Mouse (Mus musculus): ENCODE measurements around the gene Gm49354. TPM values are rescaled to one million over a fixed set of nuclear protein-coding genes. Genes with fewer than 3 reads are reported as not detected.

Gene Gm49354
- 8.0 and 26.4 TPM in 2 replicates for polyA plus RNA-seq (2012; ENCODE audit: insufficient read depth, low replicate concordance)

- Histone ChIP-seq H3K36me3 (replicated peaks; ENCODE audit: low read length) (peaks cover 99% of the 10 kb centered on the region), H3K27me3 (replicated peaks) (no peaks in the 10 kb centered on the region), H3K4me1 (peaks cover 17% of the 10 kb centered on the region), H3K4me3 (replicated peaks) (no peak within 1 kb of the TSS), H3K9me3 (no peaks in the 10 kb centered on the region)
- TF ChIP-seq FLI1 (IDR thresholded peaks at IDR 0.05; ENCODE audit: low read length) (no peak), GATA1 (IDR thresholded peaks at IDR 0.05; ENCODE audit: borderline replicate concordance, low read length) (no peak)
These were observed at the start of gene Gm49354 for GRCm38 (mm10) chr13:59782145-59782544. Gene Gm49354, minus strand, starts transcription at chr13:59782245.

GRCm38 (mm10) chr13:59825966-59826365, 43.9 kb upstream of the Gm49354 start:
- H3K4me3 ChIP-seq (replicated peaks): no peak overlapping the region
- no peaks in the 10 kb centered on the region for H3K27me3 ChIP-seq (replicated peaks)
- peaks cover 50% of the 10 kb centered on the region for H3K4me1 ChIP-seq
- H3K36me3 ChIP-seq (replicated peaks; ENCODE audit: low read length): peaks cover 7% of the 10 kb centered on the region
- TF ChIP-seq FLI1 (IDR thresholded peaks at IDR 0.05; ENCODE audit: low read length) (no peak), GATA1 (IDR thresholded peaks at IDR 0.05; ENCODE audit: borderline replicate concordance, low read length) (no peak)
- no peaks in the 10 kb centered on the region for H3K9me3 ChIP-seq

GRCm38 (mm10) chr13:59822507-59823462, 40.7 kb upstream of the Gm49354 start, which contains the start of gene Tut7:
Gene Tut7, minus strand, starts transcription at chr13:59823147.
- TF ChIP-seq GATA1 (IDR thresholded peaks at IDR 0.05; ENCODE audit: borderline replicate concordance, low read length) (no peak), FLI1 (IDR thresholded peaks at IDR 0.05; ENCODE audit: low read length) (peak; percentile 100)
- Histone ChIP-seq H3K4me3 (replicated peaks) (peak within 1 kb of the TSS; percentile 95), H3K36me3 (replicated peaks; ENCODE audit: low read length) (peaks cover 38% of the 10 kb centered on the region), H3K4me1 (peaks cover 77% of the 10 kb centered on the region), H3K27me3 (replicated peaks) (no peaks in the 10 kb centered on the region), H3K9me3 (no peaks in the 10 kb centered on the region)

- Histone ChIP-seq H3K4me1 (peaks cover 77% of the 10 kb centered on the region), H3K36me3 (replicated peaks; ENCODE audit: low read length) (peaks cover 57% of the 10 kb centered on the region)
These were observed 38.8 kb upstream of the Gm49354 start for GRCm38 (mm10) chr13:59820836-59821235.

GRCm38 (mm10) chr13:59820114-59820513, 38.1 kb upstream of the Gm49354 start:
- Histone ChIP-seq H3K4me3 (replicated peaks) (peak overlapping the region; percentile 95), H3K27me3 (replicated peaks) (no peaks in the 10 kb centered on the region), H3K4me1 (peaks cover 79% of the 10 kb centered on the region), H3K36me3 (replicated peaks; ENCODE audit: low read length) (peaks cover 64% of the 10 kb centered on the region), H3K9me3 (no peaks in the 10 kb centered on the region)
- TF ChIP-seq FLI1 (IDR thresholded peaks at IDR 0.05; ENCODE audit: low read length) (no peak), GATA1 (IDR thresholded peaks at IDR 0.05; ENCODE audit: borderline replicate concordance, low read length) (no peak)

More at GRCm38 (mm10) chr13:59820836-59821235, 38.8 kb upstream of the Gm49354 start:
- Histone ChIP-seq H3K4me3 (replicated peaks) (peak overlapping the region; percentile 95), H3K27me3 (replicated peaks) (no peaks in the 10 kb centered on the region), H3K9me3 (no peaks in the 10 kb centered on the region)
- TF ChIP-seq GATA1 (IDR thresholded peaks at IDR 0.05; ENCODE audit: borderline replicate concordance, low read length) (no peak), FLI1 (IDR thresholded peaks at IDR 0.05; ENCODE audit: low read length) (no peak)

- Histone ChIP-seq H3K36me3 (replicated peaks; ENCODE audit: low read length) (peaks cover 89% of the 10 kb centered on the region), H3K27me3 (replicated peaks) (no peaks in the 10 kb centered on the region), H3K9me3 (no peaks in the 10 kb centered on the region), H3K4me1 (peaks cover 83% of the 10 kb centered on the region), H3K4me3 (replicated peaks) (peak overlapping the region; percentile 16)
- TF ChIP-seq GATA1 (IDR thresholded peaks at IDR 0.05; ENCODE audit: borderline replicate concordance, low read length): no peak
- no peak for TF ChIP-seq FLI1 (IDR thresholded peaks at IDR 0.05; ENCODE audit: low read length)
These were observed 35.3 kb upstream of the Gm49354 start for GRCm38 (mm10) chr13:59817352-59817751.

- Histone ChIP-seq H3K9me3 (no peaks in the 10 kb centered on the region), H3K27me3 (replicated peaks) (no peaks in the 10 kb centered on the region), H3K36me3 (replicated peaks; ENCODE audit: low read length) (peaks cover 97% of the 10 kb centered on the region), H3K4me3 (replicated peaks) (no peak overlapping the region), H3K4me1 (peaks cover 59% of the 10 kb centered on the region)
- no peak for TF ChIP-seq GATA1 (IDR thresholded peaks at IDR 0.05; ENCODE audit: borderline replicate concordance, low read length)
- TF ChIP-seq FLI1 (IDR thresholded peaks at IDR 0.05; ENCODE audit: low read length): no peak
These were observed 32.1 kb upstream of the Gm49354 start for GRCm38 (mm10) chr13:59814109-59814591.

GRCm38 (mm10) chr13:59811581-59811980, 29.5 kb upstream of the Gm49354 start:
- peaks cover 34% of the 10 kb centered on the region for H3K4me1 ChIP-seq
- TF ChIP-seq FLI1 (IDR thresholded peaks at IDR 0.05; ENCODE audit: low read length): no peak
- TF ChIP-seq GATA1 (IDR thresholded peaks at IDR 0.05; ENCODE audit: borderline replicate concordance, low read length): no peak
- no peaks in the 10 kb centered on the region for H3K9me3 ChIP-seq
- H3K27me3 ChIP-seq (replicated peaks): no peaks in the 10 kb centered on the region
- no peak overlapping the region for H3K4me3 ChIP-seq (replicated peaks)
- peaks cover 98% of the 10 kb centered on the region for H3K36me3 ChIP-seq (replicated peaks; ENCODE audit: low read length)

- Histone ChIP-seq H3K36me3 (replicated peaks; ENCODE audit: low read length) (peaks cover 100% of the 10 kb centered on the region), H3K4me3 (replicated peaks) (no peak overlapping the region), H3K9me3 (no peaks in the 10 kb centered on the region), H3K4me1 (peaks cover 3% of the 10 kb centered on the region), H3K27me3 (replicated peaks) (no peaks in the 10 kb centered on the region)
- TF ChIP-seq FLI1 (IDR thresholded peaks at IDR 0.05; ENCODE audit: low read length) (no peak), GATA1 (IDR thresholded peaks at IDR 0.05; ENCODE audit: borderline replicate concordance, low read length) (no peak)
These were observed 19.0 kb upstream of the Gm49354 start for GRCm38 (mm10) chr13:59801000-59801399.

- peaks cover 100% of the 10 kb centered on the region for H3K36me3 ChIP-seq (replicated peaks; ENCODE audit: low read length)
These were observed 18.0 kb upstream of the Gm49354 start for GRCm38 (mm10) chr13:59800077-59800476.

More at GRCm38 (mm10) chr13:59800077-59800476, 18.0 kb upstream of the Gm49354 start:
- H3K9me3 ChIP-seq: no peaks in the 10 kb centered on the region
- H3K4me1 ChIP-seq: peaks cover 3% of the 10 kb centered on the region
- no peaks in the 10 kb centered on the region for H3K27me3 ChIP-seq (replicated peaks)
- TF ChIP-seq FLI1 (IDR thresholded peaks at IDR 0.05; ENCODE audit: low read length) (no peak), GATA1 (IDR thresholded peaks at IDR 0.05; ENCODE audit: borderline replicate concordance, low read length) (no peak)
- no peak overlapping the region for H3K4me3 ChIP-seq (replicated peaks)
